Mouse (Mus musculus): ENCODE measurements around the gene Abat.

The Abat gene

DNA sequence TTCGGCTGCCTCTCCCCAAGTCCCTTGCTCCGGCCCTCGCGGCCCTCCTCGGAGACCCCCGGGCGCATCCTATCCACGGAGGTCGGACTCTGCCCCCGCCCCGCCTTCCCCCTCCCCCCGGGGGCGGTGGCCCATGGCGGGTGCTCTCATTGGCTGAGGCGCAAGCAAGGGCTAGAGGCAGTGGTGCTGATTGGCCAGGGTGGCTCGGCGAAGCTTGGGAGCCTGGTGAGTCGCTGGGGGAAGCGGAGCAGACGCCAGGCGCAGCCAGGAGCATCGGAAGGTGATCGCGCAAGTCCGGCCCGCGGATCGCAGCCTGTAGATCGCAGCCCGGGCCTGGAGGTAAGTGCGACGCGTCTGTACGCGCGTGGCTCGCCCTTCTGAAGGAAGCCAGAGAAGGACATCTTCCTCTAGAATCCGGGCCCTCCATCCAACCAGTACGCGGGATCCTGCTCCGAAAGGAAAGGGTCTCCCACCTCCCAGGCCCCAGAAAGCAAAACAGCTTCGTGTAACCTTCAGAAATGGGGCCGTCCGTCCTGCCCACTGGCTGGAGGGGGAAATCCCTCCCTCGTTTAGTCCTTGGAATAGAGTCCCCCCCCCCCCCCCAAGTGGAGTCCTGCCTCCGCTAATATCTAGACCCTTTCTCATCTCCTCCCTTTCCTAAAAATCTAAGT lies at the start of gene Abat:
Gene Abat (plus strand): TSS at position 194 of the 671 bp plus-strand sequence.
- DNase-seq (ENCODE audit: low spot score), result peak; percentile 89

DNA sequence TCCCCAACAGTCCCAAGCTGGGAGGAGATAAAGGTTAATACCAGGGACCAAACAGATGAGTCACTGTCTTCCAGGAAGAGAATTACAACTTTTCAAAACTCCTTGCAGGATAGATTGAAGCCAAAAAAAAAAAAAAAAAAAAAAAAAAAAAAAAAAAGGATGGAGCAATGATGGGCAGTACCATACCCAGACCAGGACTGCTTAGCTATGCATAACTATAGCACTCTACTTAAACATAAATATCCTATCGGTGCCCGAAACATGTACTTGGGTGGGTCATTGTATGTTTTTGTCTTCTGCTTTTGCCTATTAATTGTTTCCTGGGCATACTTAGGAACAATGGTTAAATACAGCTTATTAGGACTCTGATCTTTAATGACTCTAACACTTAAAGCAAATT lies 43.1 kb upstream of the Abat start:
- no peak for DNase-seq (ENCODE audit: low spot score)

DNA sequence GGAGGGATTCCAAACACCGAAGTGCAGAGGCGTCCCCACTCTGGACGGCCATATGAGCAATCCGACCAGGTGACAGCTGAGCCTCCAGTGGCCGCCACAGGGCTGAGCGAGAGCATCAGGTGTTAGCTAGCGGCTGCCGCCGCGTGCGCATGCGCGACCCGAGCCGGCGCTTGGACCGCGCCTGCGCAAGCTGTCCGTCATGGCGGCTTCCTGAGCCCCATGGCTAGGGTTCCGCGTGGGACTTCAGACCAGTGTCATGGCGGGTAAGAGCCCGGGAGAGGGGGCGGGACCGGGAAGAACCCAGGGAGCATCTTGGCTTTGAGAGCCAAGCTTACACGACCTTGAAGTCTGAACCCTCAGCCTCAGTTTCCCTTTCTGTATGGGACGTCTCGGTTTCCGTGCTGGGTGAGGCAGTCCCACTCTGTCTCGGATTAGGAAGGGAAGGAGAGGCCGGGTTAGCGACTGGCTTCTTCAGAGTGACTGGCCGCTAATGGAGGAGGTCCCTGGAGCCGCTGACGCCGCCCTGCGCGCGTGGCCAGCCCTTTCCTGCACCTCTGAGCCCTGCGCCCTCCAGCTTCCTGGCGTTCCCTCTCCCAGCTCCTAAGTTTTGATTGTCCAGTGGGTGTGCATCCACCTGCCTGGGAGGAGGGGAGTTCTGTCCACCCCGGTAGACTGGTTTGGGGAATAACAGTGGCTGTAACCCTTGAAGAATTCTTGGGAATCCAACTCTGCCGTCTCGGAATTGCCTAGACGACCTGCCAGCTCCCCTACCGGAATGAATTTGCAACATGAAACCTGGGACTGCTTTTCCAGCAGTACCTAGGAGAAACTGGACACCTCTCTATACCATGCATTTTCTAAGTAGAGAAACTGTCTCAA lies 42.4 kb upstream of the Abat start, which contains the start of gene Mettl22:
Gene Mettl22 (plus strand): TSS at position 186 of the 879 bp plus-strand sequence.
- DNase-seq (ENCODE audit: low spot score), result peak; percentile 90

DNA sequence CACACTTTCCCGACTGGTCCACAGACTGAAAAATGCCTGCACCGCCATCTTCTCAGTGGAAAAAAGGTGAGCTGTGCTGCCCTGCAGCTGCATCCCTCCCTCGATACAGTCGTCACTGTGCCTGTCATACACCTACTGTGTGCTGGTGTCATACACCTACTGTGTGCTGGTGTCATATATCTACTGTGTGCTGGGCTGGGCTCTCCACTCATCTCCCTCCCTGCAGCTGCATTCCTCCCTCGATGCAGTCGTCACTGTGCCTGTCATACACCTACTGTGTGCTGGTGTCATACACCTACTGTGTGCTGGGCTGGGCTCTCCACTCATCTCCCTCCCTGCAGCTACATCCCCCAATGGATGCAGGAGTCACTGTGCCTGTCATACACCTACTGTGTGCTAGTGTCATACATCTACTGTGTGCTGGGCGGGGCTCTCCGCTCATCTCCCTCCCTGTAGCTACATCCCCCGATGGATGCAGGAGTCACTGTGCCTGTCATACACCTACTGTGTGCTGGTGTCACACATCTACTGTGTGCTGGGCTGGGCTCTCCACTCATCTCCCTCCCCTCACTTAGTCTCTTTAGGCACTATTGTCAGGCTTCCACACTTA lies 25.7 kb upstream of the Abat start:
- no peak for DNase-seq (ENCODE audit: low spot score)

DNA sequence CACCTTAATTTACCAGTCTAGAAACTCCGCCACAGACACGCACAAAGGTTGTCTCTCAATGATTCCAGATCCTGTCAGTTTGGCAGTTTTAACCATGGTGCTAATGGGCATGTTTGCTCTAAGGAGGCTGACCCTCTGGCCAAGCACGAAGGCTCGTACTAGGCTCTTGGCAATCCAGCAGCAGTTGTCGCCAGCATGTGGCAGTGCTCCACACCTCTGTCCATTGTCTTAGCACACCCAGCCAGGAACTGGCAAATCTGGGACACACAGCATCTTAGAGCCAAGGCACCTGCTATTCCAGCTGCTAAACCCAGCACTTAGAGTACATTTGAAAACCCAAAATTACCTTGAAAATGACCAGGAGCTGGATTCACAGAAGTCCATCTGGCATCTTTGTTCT lies 23.9 kb upstream of the Abat start:
- DNase-seq (ENCODE audit: low spot score), result no peak

DNA sequence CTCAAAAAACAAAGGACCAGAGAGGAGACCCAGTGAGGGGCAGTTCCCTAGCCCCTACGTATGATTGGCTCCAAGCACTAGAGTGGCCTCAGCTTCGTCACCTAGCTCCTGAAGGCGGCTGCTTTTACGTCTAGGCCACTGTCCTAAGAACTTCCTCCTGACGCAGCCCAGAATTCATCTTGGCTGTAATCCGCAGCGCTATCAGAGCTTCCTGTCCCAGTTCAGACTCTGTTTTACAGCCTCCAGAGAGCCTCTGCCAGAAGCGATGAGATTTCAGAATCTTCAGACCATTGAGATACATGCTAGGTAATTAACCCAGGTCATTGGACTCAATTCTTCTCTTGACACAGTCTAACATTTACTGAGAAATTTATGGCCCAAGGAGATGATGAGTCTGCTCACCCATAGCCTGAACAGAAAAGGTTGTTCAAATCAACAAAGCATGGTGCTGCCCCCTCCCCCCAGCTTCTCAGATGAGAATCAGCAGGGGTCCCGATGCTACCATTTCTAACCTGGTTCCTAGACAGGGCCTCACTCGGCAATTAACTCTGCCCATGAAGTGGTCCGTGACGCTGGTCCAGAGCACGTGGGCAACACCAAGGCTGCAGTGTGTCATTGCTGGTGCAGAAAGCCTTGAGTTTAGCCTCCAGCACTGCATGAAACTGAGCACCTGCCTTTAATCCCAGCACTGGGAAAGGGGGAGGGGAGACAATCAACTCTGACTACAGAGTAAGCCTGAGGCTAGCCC lies 21.3 kb upstream of the Abat start:
- DNase-seq (ENCODE audit: low spot score), result no peak

DNA sequence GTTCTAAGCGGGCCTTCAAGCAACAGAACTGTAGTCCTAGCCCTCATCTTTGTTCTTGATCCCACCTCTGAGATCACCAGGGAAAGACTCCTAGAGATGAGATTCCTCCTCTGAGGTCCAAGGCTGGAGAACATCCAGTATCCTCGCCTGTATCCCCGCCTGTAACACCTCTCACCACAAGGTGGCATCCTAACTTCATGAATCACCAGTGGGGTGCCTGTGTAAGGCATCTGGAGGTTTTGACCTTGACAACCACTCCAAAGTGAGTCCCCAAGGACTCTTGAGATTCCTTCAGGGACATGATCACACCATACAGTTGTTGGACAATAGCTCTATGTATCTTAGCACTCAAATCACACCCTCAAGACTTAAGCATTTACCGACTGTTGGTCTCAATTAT lies 19.0 kb upstream of the Abat start:
- peak; percentile 61 for DNase-seq (ENCODE audit: low spot score)

DNA sequence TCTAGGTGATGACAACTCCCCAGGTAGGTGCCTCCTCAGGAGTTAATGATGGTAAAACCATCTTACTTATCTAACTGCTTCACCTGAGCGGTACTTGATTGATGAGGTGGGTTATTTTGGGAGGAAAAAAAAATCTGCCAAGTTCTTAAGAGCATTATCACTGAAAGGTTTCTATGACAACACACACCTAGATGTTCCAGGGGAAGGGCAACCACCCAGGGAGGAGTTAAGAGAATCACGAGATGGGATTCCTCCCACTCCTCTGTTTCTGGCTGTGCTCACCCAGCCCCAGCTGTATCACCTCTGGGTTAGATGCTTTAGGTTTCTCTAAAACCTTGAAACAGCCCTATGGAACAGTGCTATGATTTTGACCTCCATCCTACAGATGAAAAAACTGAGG lies 16.3 kb upstream of the Abat start:
- no peak for DNase-seq (ENCODE audit: low spot score)

DNA sequence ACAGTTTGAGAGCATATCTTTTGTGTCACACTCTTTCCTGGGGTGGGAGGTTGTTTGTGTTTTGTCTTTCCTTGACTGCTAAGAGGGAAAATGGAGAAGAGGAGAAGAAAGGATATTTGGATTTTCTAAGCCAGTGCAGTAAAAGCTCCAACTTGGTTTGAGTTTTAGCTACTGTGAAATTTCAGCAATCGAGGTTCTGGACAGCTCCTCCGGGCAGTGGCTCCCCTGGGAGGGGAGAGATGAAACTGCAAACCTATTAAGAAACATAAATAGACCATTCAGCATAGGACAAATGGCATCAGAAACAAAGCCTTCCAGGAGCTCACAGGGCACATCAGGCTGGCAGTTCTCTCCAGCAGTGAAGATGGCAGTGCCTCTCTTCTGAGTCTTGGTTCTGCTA lies 9.0 kb upstream of the Abat start:
- DNase-seq (ENCODE audit: low spot score), result no peak

DNA sequence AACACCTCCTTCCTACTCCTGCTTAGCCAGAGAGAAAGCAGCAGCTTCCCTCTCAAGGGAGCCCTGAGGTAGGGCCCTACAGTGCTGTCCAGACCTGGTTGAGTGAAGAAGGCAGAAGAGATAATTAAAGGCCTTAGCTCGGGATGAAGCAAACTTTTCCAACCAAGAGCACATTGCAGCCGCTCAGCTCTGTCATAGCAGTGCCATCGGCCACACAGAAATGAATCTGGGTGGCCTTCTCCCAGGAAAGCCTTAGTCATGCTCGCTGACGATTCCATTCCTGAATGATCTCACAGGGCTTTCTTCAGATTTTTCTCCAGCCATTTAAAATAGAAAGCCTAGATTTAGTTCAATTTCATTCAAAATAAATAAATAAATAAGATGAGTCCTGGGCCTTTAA lies 3.3 kb upstream of the Abat start:
- DNase-seq (ENCODE audit: low spot score), result no peak

DNA sequence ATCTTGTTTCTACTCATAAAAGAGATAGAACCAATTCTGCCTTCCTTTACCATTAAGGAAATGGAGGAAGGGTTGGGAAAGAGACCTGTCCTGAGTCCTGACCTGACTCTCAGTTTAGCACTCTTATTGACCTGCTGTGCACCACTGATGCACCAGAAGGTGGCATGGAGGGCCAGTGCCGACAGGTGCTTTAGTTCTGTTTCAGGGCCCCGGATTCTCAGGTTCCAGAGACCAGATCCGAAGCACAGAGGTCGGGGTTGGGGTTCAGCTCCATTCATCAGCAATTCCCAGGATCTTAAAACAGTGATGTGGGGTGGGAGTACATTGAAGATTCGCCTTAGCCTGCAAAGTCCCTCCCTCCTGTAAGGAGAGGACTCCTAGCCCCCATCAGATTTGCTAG lies 399 bp upstream of the Abat start:
- DNase-seq (ENCODE audit: low spot score), result no peak

DNA sequence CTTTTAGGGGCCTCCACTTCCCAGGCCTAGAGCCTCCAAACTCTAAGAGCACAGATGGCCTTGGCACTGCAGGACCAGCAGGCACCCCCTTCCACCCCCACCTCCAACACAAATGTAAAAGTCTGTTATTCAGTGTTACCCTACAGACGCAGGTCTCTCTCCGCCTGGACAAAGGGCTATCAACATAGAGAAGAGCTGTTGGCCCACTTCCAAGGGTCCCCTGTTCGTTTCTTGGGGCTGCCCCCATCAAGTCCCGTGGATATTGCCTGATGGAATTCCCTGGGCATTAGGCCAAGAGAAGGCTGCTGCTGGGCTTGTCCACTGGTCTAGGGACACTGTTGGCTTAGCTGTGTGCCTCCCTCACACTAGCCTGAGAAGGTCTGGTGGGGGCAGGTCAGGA lies 951 bp downstream of the Abat start:
- peak; percentile 11 for DNase-seq (ENCODE audit: low spot score)

DNA sequence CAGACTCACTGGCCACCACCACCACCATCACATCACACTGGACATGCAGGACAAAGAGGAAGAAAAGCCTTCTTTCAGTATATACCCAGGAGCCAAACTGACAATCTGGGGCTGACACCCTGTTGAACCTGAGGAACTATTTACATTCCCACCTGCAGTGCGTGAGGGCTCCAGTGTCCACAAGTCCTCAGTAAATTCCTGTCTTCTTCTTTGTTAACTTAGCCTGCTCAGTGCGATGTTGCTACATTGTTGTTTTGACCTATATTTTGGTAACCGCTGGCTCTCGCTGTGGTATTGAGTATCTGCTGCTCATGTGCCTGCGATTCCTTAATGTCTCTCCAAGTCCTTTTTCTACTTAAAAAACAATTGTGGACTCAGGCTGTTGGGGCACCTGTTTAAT lies 7.3 kb downstream of the Abat start:
- no peak for DNase-seq (ENCODE audit: low spot score)

DNA sequence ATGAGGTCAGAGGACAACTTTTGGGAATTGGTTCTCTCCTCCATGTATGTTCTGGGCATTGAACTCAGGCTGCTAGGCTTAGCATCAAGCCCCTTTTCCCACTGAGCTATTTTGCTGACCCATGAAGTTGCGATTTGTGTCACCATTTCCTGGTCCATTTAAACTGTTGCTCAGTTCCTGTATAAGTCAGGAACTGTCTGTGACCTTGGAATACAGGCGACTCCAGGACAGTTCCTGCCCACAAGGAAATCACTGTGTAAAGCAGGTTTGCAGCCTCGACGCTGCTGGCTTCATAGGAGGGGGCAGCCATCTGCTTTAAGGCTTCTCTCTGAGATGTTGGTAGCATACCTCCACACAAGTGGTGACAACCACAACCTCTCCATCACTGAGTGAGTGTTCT lies 8.1 kb downstream of the Abat start:
- no peak for DNase-seq (ENCODE audit: low spot score)

DNA sequence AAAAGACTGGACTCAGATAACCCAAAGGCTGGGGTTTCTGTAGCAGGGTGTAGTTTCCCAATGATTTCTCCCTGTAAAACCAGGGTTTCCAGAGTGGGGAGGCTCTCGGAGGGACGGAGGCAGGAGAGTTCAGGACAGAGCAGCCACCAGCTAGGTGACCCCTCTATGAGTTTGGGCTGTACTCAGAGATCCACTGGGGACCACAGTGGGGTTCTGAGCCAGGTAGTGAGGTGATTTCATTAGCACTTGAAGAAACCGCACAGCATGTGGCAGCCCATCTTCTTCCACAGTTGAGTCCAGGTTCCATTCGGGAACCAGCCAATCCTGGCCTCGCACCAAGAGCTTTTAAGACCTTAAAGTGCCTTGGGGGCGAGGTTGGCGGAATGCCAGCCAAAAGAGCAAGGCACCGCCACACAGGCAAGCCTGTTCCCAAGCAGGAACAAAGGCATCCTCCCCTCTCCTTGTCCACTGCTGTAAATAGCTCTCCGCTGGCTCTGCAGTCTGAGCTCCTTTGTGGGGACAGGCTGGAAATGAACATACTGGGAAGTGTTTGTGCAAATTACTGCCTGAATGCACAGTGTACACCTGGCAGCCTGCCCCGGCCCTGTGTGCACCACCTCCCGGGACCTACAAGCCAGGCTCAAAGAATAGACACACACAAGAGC lies 10.4 kb downstream of the Abat start:
- peak; percentile 26 for DNase-seq (ENCODE audit: low spot score)

DNA sequence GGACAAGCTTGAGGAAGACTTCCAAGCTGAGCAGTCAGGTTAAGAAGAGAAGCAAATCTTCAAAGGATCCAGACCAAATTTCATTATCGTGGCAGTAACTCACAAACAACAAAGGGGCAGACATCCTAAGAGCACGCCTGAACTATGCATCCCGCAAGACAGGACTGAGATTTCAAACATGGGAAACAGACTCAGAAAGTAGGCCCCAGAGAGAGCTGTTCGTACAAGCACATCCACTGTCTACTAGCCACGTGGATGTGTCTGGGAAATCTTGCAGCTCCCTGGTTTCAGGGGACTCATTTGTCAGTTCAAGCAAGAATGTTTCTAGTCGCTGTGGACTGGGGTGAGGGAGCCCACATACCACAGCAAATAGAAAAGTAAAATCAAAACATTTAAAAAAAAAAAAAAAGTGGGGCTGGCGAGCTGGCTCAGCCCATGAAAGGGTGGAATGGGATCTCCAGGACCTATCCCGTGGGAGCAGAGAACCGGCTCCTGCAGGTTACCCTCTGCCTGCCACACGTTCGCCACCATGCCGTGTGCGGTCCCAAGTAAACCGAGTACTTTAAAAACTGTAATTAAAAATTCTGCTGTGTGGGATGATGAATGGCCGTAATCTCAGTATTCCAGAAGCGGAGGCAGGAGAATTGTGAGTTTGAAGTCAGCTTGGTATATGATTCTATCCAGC lies 11.1 kb downstream of the Abat start:
- no peak for DNase-seq (ENCODE audit: low spot score)

DNA sequence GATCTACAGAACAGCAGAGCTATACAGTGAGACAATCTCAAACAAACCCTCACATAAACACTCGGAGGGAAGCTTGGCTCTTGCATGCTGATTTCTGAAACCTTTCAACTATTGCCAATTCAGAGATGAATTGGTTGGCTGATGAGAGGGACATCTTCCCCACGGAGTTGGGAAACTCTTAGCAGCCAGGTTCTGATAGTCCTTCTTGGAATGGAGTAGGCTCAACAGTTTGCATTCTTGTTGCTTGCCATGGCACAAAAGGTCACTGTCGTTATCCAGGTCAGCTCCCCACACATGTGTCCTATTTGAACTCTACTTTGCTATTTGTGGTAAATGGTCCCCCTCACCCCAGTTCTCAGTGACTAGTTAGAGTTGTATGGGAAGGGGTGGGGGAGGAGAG lies 12.1 kb downstream of the Abat start:
- no peak for DNase-seq (ENCODE audit: low spot score)

DNA sequence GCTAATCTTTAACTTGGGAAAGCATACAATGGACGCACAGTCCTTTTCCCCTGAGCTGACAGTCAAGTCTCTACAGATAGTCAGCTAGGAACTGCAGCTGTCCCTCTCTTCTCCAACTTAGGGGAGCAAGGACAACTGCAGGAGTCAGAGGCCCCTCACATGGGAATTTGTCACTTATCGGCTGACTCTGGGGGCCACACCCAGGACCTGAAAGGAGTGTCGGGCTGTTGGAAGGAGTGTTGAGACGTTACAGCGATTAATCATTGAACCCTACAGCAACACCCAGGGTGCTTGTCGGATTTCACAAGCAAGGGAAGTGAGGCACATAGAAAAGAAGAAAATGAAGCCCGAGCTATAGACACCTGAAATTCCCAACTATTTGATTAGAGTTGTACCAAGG lies 12.6 kb downstream of the Abat start:
- no peak for DNase-seq (ENCODE audit: low spot score)

DNA sequence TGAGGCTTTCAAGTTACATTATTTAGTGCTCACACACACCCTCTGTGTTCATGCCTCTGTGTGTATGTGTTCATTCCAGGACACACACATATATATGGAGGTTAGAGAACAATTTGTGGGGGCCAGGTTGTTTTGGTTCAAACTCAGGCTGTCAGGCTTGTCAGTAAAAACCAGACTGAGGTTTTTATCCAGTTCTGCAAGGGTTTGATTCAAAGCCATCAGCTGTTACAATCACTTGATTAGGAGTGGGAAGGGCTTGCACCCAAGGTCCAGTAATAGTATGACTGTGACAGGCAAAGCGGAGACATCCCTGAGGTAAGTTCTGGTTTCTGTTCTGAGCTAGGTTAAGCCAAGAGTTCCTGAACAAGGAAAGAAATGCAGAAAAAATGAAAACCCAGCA lies 16.2 kb downstream of the Abat start:
- DNase-seq (ENCODE audit: low spot score), result no peak

DNA sequence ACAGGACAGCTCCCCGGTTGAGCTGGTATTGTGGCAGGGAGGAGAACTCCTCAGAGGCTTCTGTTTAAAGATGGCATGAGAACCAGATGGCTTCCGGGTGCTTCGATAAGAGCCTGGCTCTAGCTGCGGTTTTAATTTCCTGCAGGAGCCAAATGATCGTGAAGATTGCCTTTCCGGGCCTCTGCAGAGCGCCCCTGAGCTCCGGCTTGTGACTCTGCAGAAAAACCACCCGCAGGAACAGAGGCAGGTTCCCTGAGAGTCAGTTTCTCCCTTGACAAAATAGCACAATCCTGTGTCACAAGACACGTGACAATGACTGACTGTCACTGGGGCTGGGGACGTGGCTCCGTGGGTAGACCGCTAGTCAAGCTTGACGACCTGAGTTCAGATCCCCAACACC lies 16.8 kb downstream of the Abat start:
- DNase-seq (ENCODE audit: low spot score), result no peak

DNA sequence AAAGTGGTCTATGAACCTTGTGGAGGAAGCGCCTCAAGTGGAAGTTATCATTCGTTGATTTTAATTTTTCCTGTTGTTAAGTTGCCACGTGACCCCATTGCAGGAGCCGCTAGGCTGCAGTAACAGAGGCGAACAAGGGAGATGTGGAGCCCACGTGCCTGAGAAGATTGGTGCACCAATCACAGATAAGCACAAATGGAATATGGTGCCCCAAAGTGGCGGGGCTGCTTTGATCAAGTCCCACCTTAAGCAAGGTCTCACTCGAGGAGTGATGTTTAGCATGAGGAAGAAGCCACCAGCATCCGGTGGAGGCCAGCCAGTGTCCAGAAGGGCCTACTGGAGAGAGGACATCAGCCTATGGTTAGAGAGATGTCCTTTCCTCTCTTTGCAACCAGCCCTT lies 19.2 kb downstream of the Abat start:
- DNase-seq (ENCODE audit: low spot score), result no peak

Data from urinary bladder, postnatal 14 days (tissue).